Mouse (Mus musculus): Measurements from ENCODE around the gene Dlst. TPM values are rescaled to one million over a fixed set of nuclear protein-coding genes. Genes with fewer than 3 reads are reported as not detected.

Dlst gene
- polyA plus RNA-seq, 1 experiment: 157 TPM

DNA sequence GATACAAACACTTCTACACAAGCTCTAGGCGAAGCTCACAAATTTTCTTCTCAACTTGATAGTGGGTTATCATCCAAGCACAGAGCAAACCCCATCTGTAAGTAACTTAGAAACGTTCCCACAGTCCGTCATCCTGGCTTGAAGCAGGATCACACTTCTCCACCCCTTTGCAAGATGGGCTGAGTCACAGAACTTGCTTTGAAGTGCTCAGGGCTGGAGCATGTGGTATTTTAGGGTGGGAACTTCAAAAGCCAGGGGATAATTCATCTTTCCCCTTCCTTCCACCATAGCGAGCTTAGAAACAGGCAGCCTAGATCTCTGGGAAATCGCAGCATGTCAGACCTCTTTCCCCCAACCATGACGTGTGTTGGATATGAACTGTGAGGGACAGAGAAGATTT is 45.7 kb downstream of the Dlst start:
- TF ChIP-seq CTCF (IDR thresholded peaks at IDR 0.05; ENCODE audit: borderline replicate concordance, extremely low read depth, insufficient read depth, insufficient read length) (no peak), POLR2A (IDR thresholded peaks at IDR 0.05; ENCODE audit: borderline replicate concordance, extremely low read depth, insufficient read depth, insufficient read length, poor library complexity, severe bottlenecking) (no peak)
- no peak for DNase-seq (ENCODE audit: low read depth)

GRCm38 (mm10) chr12:85157797-85158460 is 47.3 kb downstream of the Dlst start:
- no peak for DNase-seq (ENCODE audit: low read depth)
- no peak for TF ChIP-seq CTCF (IDR thresholded peaks at IDR 0.05; ENCODE audit: borderline replicate concordance, extremely low read depth, insufficient read depth, insufficient read length)
- no peak for TF ChIP-seq POLR2A (IDR thresholded peaks at IDR 0.05; ENCODE audit: borderline replicate concordance, extremely low read depth, insufficient read depth, insufficient read length, poor library complexity, severe bottlenecking)

- no peak for DNase-seq (ENCODE audit: low read depth)
- TF ChIP-seq CTCF (IDR thresholded peaks at IDR 0.05; ENCODE audit: borderline replicate concordance, extremely low read depth, insufficient read depth, insufficient read length) (no peak), POLR2A (IDR thresholded peaks at IDR 0.05; ENCODE audit: borderline replicate concordance, extremely low read depth, insufficient read depth, insufficient read length, poor library complexity, severe bottlenecking) (no peak)
These were observed 48.2 kb downstream of the Dlst start for GRCm38 (mm10) chr12:85158801-85159200.

- DNase-seq (ENCODE audit: low read depth): no peak
These were observed 49.0 kb downstream of the Dlst start for GRCm38 (mm10) chr12:85159592-85159991.

GRCm38 (mm10) chr12:85164996-85165395 is 54.4 kb downstream of the Dlst start:
- TF ChIP-seq CTCF (IDR thresholded peaks at IDR 0.05; ENCODE audit: borderline replicate concordance, extremely low read depth, insufficient read depth, insufficient read length): no peak
- no peak for TF ChIP-seq POLR2A (IDR thresholded peaks at IDR 0.05; ENCODE audit: borderline replicate concordance, extremely low read depth, insufficient read depth, insufficient read length, poor library complexity, severe bottlenecking)
- no peak for DNase-seq (ENCODE audit: low read depth)

More at GRCm38 (mm10) chr12:85159592-85159991, 49.0 kb downstream of the Dlst start:
- TF ChIP-seq CTCF (IDR thresholded peaks at IDR 0.05; ENCODE audit: borderline replicate concordance, extremely low read depth, insufficient read depth, insufficient read length) (no peak), POLR2A (IDR thresholded peaks at IDR 0.05; ENCODE audit: borderline replicate concordance, extremely low read depth, insufficient read depth, insufficient read length, poor library complexity, severe bottlenecking) (no peak)

GRCm38 (mm10) chr12:85166631-85167030 is 56.0 kb downstream of the Dlst start:
- DNase-seq (ENCODE audit: low read depth): no peak
- no peak for TF ChIP-seq CTCF (IDR thresholded peaks at IDR 0.05; ENCODE audit: borderline replicate concordance, extremely low read depth, insufficient read depth, insufficient read length)

- peak; percentile 87 for DNase-seq (ENCODE audit: low read depth)
- TF ChIP-seq POLR2A (IDR thresholded peaks at IDR 0.05; ENCODE audit: borderline replicate concordance, extremely low read depth, insufficient read depth, insufficient read length, poor library complexity, severe bottlenecking): no peak
- peak; percentile 96 for TF ChIP-seq CTCF (IDR thresholded peaks at IDR 0.05; ENCODE audit: borderline replicate concordance, extremely low read depth, insufficient read depth, insufficient read length)
These were observed 58.7 kb downstream of the Dlst start for GRCm38 (mm10) chr12:85169117-85169858.

GRCm38 (mm10) chr12:85169877-85170276 is 59.2 kb downstream of the Dlst start:
- peak; percentile 24 for DNase-seq (ENCODE audit: low read depth)
- no peak for TF ChIP-seq CTCF (IDR thresholded peaks at IDR 0.05; ENCODE audit: borderline replicate concordance, extremely low read depth, insufficient read depth, insufficient read length)
- no peak for TF ChIP-seq POLR2A (IDR thresholded peaks at IDR 0.05; ENCODE audit: borderline replicate concordance, extremely low read depth, insufficient read depth, insufficient read length, poor library complexity, severe bottlenecking)

- TF ChIP-seq CTCF (IDR thresholded peaks at IDR 0.05; ENCODE audit: borderline replicate concordance, extremely low read depth, insufficient read depth, insufficient read length): no peak
- TF ChIP-seq POLR2A (IDR thresholded peaks at IDR 0.05; ENCODE audit: borderline replicate concordance, extremely low read depth, insufficient read depth, insufficient read length, poor library complexity, severe bottlenecking): no peak
These were observed 59.8 kb downstream of the Dlst start for GRCm38 (mm10) chr12:85170284-85170947.

DNA sequence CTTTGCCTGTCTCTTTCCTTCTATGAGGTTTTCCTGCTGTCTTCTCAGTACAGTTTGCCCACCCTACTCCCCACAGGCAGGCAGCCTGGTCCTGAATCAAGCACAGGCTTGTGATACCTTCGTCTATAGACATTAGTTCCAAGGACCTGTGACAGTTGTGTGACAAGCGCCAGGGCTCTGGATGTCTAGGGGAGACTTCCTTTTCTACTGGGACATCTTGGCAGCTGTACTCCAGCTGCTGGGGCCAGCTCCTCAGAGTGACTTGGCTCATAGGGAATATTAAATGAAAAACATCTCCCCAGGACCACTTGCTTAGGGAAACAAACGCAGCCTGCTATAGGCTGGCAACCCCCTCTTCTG is 60.3 kb downstream of the Dlst start:
- no peak for DNase-seq (ENCODE audit: low read depth)
- TF ChIP-seq CTCF (IDR thresholded peaks at IDR 0.05; ENCODE audit: borderline replicate concordance, extremely low read depth, insufficient read depth, insufficient read length) (no peak), POLR2A (IDR thresholded peaks at IDR 0.05; ENCODE audit: borderline replicate concordance, extremely low read depth, insufficient read depth, insufficient read length, poor library complexity, severe bottlenecking) (no peak)

More at GRCm38 (mm10) chr12:85170284-85170947, 59.8 kb downstream of the Dlst start:
- DNase-seq (ENCODE audit: low read depth): no peak

DNA sequence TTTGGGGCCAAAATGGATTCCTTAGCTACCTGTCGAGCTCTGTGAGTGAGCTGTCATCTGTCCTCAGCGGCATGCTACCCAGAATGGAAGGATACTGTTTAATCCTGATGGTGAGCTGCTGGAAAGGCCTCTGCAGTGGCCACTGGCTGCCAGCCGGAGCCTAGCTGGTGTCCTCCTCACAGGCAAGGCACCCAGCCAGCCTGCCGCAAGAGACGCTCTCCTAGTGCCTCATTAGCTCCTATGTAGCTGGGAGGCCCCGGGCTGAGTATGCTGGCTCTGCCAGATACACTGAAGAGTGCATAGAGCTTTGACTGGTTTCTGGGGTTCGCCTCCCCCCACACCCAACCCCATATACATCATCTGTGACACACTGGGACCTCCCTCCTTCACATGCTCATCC is 63.4 kb downstream of the Dlst start:
- DNase-seq (ENCODE audit: low read depth): peak; percentile 62
- TF ChIP-seq CTCF (IDR thresholded peaks at IDR 0.05; ENCODE audit: borderline replicate concordance, extremely low read depth, insufficient read depth, insufficient read length) (no peak), POLR2A (IDR thresholded peaks at IDR 0.05; ENCODE audit: borderline replicate concordance, extremely low read depth, insufficient read depth, insufficient read length, poor library complexity, severe bottlenecking) (no peak)
